Mouse (Mus musculus): ENCODE data around the gene Ftl1.
A peak's percentile ranks its signal among the peaks of the same experiment; 100 is the strongest.
"Not testable (repeated sequence)": the region's sequence is repeated elsewhere in the genome, so short reads cannot be mapped to it uniquely, and the experiment has no call there.

DNA sequence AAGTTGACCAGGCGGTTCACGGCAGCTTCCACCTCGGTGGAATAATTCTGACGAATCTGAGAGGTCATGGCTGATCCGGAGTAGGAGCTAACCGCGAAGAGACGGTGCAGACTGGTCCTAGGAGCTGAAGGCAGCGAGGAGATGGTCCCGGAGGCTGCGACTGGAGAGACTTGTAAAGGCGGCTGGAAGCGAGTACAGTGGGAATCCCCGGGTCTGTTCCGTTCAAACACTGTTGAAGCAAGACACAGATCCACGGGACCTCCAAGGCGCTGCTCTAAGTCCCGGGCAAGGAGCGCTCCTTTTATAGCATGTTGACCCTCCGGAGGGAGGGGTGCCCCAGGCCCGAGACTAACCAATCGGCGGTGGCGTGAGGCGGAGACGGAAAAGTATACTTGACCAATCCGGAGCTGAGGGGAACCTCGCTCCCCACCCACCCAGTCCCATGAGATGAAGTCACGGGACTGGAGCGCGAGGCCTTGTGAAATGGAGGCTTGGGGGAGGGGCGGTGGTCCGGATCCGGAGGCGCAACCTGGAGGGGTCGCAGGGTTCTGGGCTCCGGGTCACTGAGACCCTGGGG, at the start of gene Ftl1:
- not testable (repeated sequence) for TF ChIP-seq CTCF (IDR thresholded peaks at IDR 0.05)
- peak; percentile 98 for TF ChIP-seq POLR2A (IDR thresholded peaks at IDR 0.05; ENCODE audit: insufficient read depth, low read depth, low read length)
